Comparison of ENCODE assay signal across 9 mouse cellular contexts in genomic region chr1:63129273-63129672, GRCm38 (mm10). TPM values are rescaled to one million over a fixed set of nuclear protein-coding genes. Genes with fewer than 3 reads are reported as not detected.
DNase-seq lines count a peak whose midpoint lies in the region; ATAC-seq and TF ChIP-seq lines count a peak whose summit lies in the region.
"Had no signal": no experiment of that assay in that cellular context is flagged by ENCODE, and none has a peak within 500 bp of the region (broad histone marks: within the 10 kb centered on the region; RNA-seq: fewer than 3 reads in every experiment).

No protein-coding gene starts in this region.

- peaks cover 7% of the 10 kb centered on the region for H3K4me1 ChIP-seq in forebrain, embryonic 13.5 days
- peaks cover 10% of the 10 kb centered on the region for H3K4me1 ChIP-seq in forebrain, embryonic 12.5 days
- H3K4me1 ChIP-seq in lung, embryonic 15.5 days = peaks cover 7% of the 10 kb centered on the region; the same call in 1 of the 2 replicates
- no peaks in the 10 kb centered on the region; the same call in 1 of the 2 replicates for H3K4me1 ChIP-seq in lung, postnatal 0 days (ENCODE audit: insufficient read depth, low read depth, low read length)
- H3K4me1 ChIP-seq in kidney, embryonic 16.5 days (ENCODE audit: insufficient read depth, low read length) = peaks cover 9% of the 10 kb centered on the region
- peaks cover 10% of the 10 kb centered on the region for H3K4me1 ChIP-seq in neural tube, embryonic 13.5 days (replicated peaks)

- no peak for TF ChIP-seq EP300 in lung, postnatal 0 days (IDR thresholded peaks at IDR 0.05)

- no peak for DNase-seq in lung, postnatal 0 days (ENCODE audit: low spot score)
- no peak for DNase-seq in left cerebral cortex, postnatal 10 days (ENCODE audit: extremely low spot score in 1 of 2, low spot score in 2 of 2)
- DNase-seq in left cerebral cortex, adult 11 months (ENCODE audit: low spot score) = no peak

- intact Hi-C loops in left cerebral cortex, postnatal 10 days (cut with DNase I) = no loop called here

- no peak for TF ChIP-seq CTCF in lung, postnatal 0 days (IDR thresholded peaks at IDR 0.05)

- WGBS in forebrain, embryonic 13.5 days = 24% methylated on average over 3 of the region's 3 CpGs
- 29% methylated on average over 3 of the region's 3 CpGs for WGBS in forebrain, embryonic 12.5 days
- WGBS in lung, embryonic 15.5 days = 54% methylated on average over 3 of the region's 3 CpGs
- 58% methylated on average over 3 of the region's 3 CpGs for WGBS in lung, postnatal 0 days
- WGBS in kidney, embryonic 16.5 days = 36% methylated on average over 3 of the region's 3 CpGs
- 32% methylated on average over 3 of the region's 3 CpGs for WGBS in neural tube, embryonic 13.5 days

- no peak overlapping the region for H3K9ac ChIP-seq in forebrain, embryonic 13.5 days
- no peak overlapping the region for H3K9ac ChIP-seq in forebrain, embryonic 12.5 days
- no peak overlapping the region for H3K9ac ChIP-seq in lung, embryonic 15.5 days
- no peak overlapping the region for H3K9ac ChIP-seq in lung, postnatal 0 days (replicated peaks; ENCODE audit: low read depth)
- H3K9ac ChIP-seq in kidney, embryonic 16.5 days (replicated peaks; ENCODE audit: low read length) = no peak overlapping the region
- no peak overlapping the region for H3K9ac ChIP-seq in neural tube, embryonic 13.5 days

- H3K4me2 ChIP-seq in forebrain, embryonic 13.5 days = 0 out of 2 replicates have a peak overlapping the region, but pooled peaks have one; percentile 10
- no peak overlapping the region; the same call in 1 of the 2 replicates for H3K4me2 ChIP-seq in forebrain, embryonic 12.5 days
- peak overlapping the region; percentile 54; the same call in 1 of the 2 replicates for H3K4me2 ChIP-seq in lung, embryonic 15.5 days
- H3K4me2 ChIP-seq in lung, postnatal 0 days (replicated peaks; ENCODE audit: low read depth, low read length) = no peak overlapping the region; the same call in 1 of the 2 replicates
- peak overlapping the region; percentile 55 for H3K4me2 ChIP-seq in kidney, embryonic 16.5 days (replicated peaks; ENCODE audit: low read depth, low read length)
- peak overlapping the region; percentile 46 for H3K4me2 ChIP-seq in neural tube, embryonic 13.5 days

- H3K36me3 ChIP-seq in forebrain, embryonic 13.5 days (ENCODE audit: poor library complexity, severe bottlenecking) = peaks cover 18% of the 10 kb centered on the region
- peaks cover 17% of the 10 kb centered on the region for H3K36me3 ChIP-seq in forebrain, embryonic 12.5 days (replicated peaks)
- H3K36me3 ChIP-seq in lung, embryonic 15.5 days = peaks cover 11% of the 10 kb centered on the region
- H3K36me3 ChIP-seq in lung, postnatal 0 days (ENCODE audit: insufficient read depth, low read length) = no peaks in the 10 kb centered on the region; the same call in 1 of the 2 replicates
- 0 out of 2 replicates have a peak, but pooled peaks cover 7% of the 10 kb centered on the region for H3K36me3 ChIP-seq in kidney, embryonic 16.5 days (ENCODE audit: insufficient read depth, low read length)
- H3K36me3 ChIP-seq in neural tube, embryonic 13.5 days = peaks cover 27% of the 10 kb centered on the region

- ATAC-seq in forebrain, embryonic 13.5 days = no peak
- no peak for ATAC-seq in forebrain, embryonic 12.5 days (ENCODE audit: low FRiP score)
- ATAC-seq in lung, embryonic 15.5 days (ENCODE audit: borderline replicate concordance, extremely low read depth, low FRiP score, low TSS enrichment) = no peak
- ATAC-seq in lung, postnatal 0 days = no peak
- peak; percentile 44; the same call in 1 of the 2 replicates for ATAC-seq in kidney, embryonic 16.5 days (ENCODE audit: low FRiP score, low TSS enrichment)
- no peak for ATAC-seq in neural tube, embryonic 13.5 days (ENCODE audit: low read depth)

- no peak overlapping the region for H3K27ac ChIP-seq in forebrain, embryonic 13.5 days
- H3K27ac ChIP-seq in forebrain, embryonic 12.5 days = no peak overlapping the region
- H3K27ac ChIP-seq in lung, embryonic 15.5 days = no peak overlapping the region
- no peak overlapping the region for H3K27ac ChIP-seq in lung, postnatal 0 days (ENCODE audit: low read length)
- H3K27ac ChIP-seq in kidney, embryonic 16.5 days (ENCODE audit: low read length) = peak overlapping the region; percentile 36
- H3K27ac ChIP-seq in neural tube, embryonic 13.5 days (replicated peaks) = no peak overlapping the region

- no peaks in the 10 kb centered on the region for H3K27me3 ChIP-seq in forebrain, embryonic 13.5 days
- H3K27me3 ChIP-seq in forebrain, embryonic 12.5 days = no peaks in the 10 kb centered on the region
- no peaks in the 10 kb centered on the region for H3K27me3 ChIP-seq in lung, embryonic 15.5 days
- no peaks in the 10 kb centered on the region for H3K27me3 ChIP-seq in lung, postnatal 0 days (replicated peaks; ENCODE audit: insufficient read depth, low read length)
- no peaks in the 10 kb centered on the region for H3K27me3 ChIP-seq in kidney, embryonic 16.5 days (ENCODE audit: insufficient read depth, low read length)
- H3K27me3 ChIP-seq in neural tube, embryonic 13.5 days = no peaks in the 10 kb centered on the region

- no peaks in the 10 kb centered on the region for H3K9me3 ChIP-seq in forebrain, embryonic 13.5 days (replicated peaks)
- 0 out of 2 replicates have a peak, but pooled peaks cover 5% of the 10 kb centered on the region for H3K9me3 ChIP-seq in forebrain, embryonic 12.5 days
- no peaks in the 10 kb centered on the region for H3K9me3 ChIP-seq in lung, embryonic 15.5 days
- H3K9me3 ChIP-seq in lung, postnatal 0 days (ENCODE audit: low read length) = no peaks in the 10 kb centered on the region
- H3K9me3 ChIP-seq in kidney, embryonic 16.5 days (ENCODE audit: low read length) = 0 out of 2 replicates have a peak, but pooled peaks cover 2% of the 10 kb centered on the region
- H3K9me3 ChIP-seq in neural tube, embryonic 13.5 days = no peaks in the 10 kb centered on the region

- H3K4me3 ChIP-seq in forebrain, embryonic 13.5 days = no peak overlapping the region
- H3K4me3 ChIP-seq in forebrain, embryonic 12.5 days (replicated peaks) = no peak overlapping the region
- H3K4me3 ChIP-seq in lung, embryonic 15.5 days = no peak overlapping the region
- no peak overlapping the region for H3K4me3 ChIP-seq in lung, postnatal 0 days (ENCODE audit: low read depth, low read length)
- no peak overlapping the region; the same call in 1 of the 2 replicates for H3K4me3 ChIP-seq in kidney, embryonic 16.5 days (ENCODE audit: low read length)
- H3K4me3 ChIP-seq in neural tube, embryonic 13.5 days = no peak overlapping the region
- H3K4me3 ChIP-seq: myocyte had no signal

RNA-seq across cellular contexts. Expression of gene Ino80d, which starts 14.8 kb away (rescaled TPM):
- polyA plus RNA-seq in forebrain, embryonic 13.5 days (2015; fragmentation: Nextera tagmentation; extraction: Ambion mirVana) = 10.0 TPM in 2 replicates
- polyA plus RNA-seq in forebrain, embryonic 12.5 days (2016; fragmentation: Nextera tagmentation; extraction: Ambion mirVana) = 11.0 and 12.4 TPM in 2 replicates
- polyA plus RNA-seq in lung, embryonic 15.5 days (2015; fragmentation: Nextera tagmentation; extraction: Ambion mirVana) = 11.7 and 12.1 TPM in 2 replicates
- polyA plus RNA-seq in lung, postnatal 0 days (2015; fragmentation: Nextera tagmentation; extraction: Ambion mirVana) = 7.5 and 10.4 TPM in 2 replicates
- 9.5 and 10.6 TPM in 2 replicates for polyA plus RNA-seq in kidney, embryonic 16.5 days (2015; fragmentation: Nextera tagmentation; extraction: Ambion mirVana)
- polyA plus RNA-seq in neural tube, embryonic 13.5 days (2015; fragmentation: Nextera tagmentation; extraction: Ambion mirVana) = 9.5 and 12.4 TPM in 2 replicates
- total RNA-seq in left cerebral cortex, postnatal 10 days (2021) = 10 to 100 TPM; 27.1 to 31.2 TPM

RNA-seq across cellular contexts. Expression of gene Eef1b2, which starts 47.4 kb away (rescaled TPM):
- 499 and 537 TPM in 2 replicates for polyA plus RNA-seq in forebrain, embryonic 13.5 days (2015; fragmentation: Nextera tagmentation; extraction: Ambion mirVana)
- polyA plus RNA-seq in forebrain, embryonic 12.5 days (2016; fragmentation: Nextera tagmentation; extraction: Ambion mirVana) = 397 and 421 TPM in 2 replicates
- polyA plus RNA-seq in lung, embryonic 15.5 days (2015; fragmentation: Nextera tagmentation; extraction: Ambion mirVana) = 516 and 540 TPM in 2 replicates
- polyA plus RNA-seq in lung, postnatal 0 days (2015; fragmentation: Nextera tagmentation; extraction: Ambion mirVana) = 274 and 315 TPM in 2 replicates
- polyA plus RNA-seq in kidney, embryonic 16.5 days (2015; fragmentation: Nextera tagmentation; extraction: Ambion mirVana) = 533 and 571 TPM in 2 replicates
- polyA plus RNA-seq in neural tube, embryonic 13.5 days (2015; fragmentation: Nextera tagmentation; extraction: Ambion mirVana) = 469 and 536 TPM in 2 replicates
- total RNA-seq in left cerebral cortex, postnatal 10 days (2021) = 100 to 1,000 TPM; 488 to 516 TPM

RNA-seq across cellular contexts. Expression of gene Ndufs1, which starts 47.4 kb away (rescaled TPM):
- polyA plus RNA-seq in forebrain, embryonic 13.5 days (2015; fragmentation: Nextera tagmentation; extraction: Ambion mirVana) = 119 and 129 TPM in 2 replicates
- 122 and 129 TPM in 2 replicates for polyA plus RNA-seq in forebrain, embryonic 12.5 days (2016; fragmentation: Nextera tagmentation; extraction: Ambion mirVana)
- polyA plus RNA-seq in lung, embryonic 15.5 days (2015; fragmentation: Nextera tagmentation; extraction: Ambion mirVana) = 131 and 132 TPM in 2 replicates
- 63.0 and 64.3 TPM in 2 replicates for polyA plus RNA-seq in lung, postnatal 0 days (2015; fragmentation: Nextera tagmentation; extraction: Ambion mirVana)
- polyA plus RNA-seq in kidney, embryonic 16.5 days (2015; fragmentation: Nextera tagmentation; extraction: Ambion mirVana) = 188 TPM in 2 replicates
- polyA plus RNA-seq in neural tube, embryonic 13.5 days (2015; fragmentation: Nextera tagmentation; extraction: Ambion mirVana) = 143 and 145 TPM in 2 replicates
- total RNA-seq in left cerebral cortex, postnatal 10 days (2021) = 100 to 1,000 TPM; 143 TPM

Comparison
In these comparisons a context has a peak if more than half of its experiments do, and no peak if none do; other contexts are left out.
1. H3K4me2 ChIP-seq: peak in forebrain, embryonic 13.5 days (single experiment), lung, embryonic 15.5 days (single experiment), kidney, embryonic 16.5 days (single experiment) and neural tube, embryonic 13.5 days (single experiment); none in forebrain, embryonic 12.5 days (single experiment) and lung, postnatal 0 days (single experiment).